Mouse (Mus musculus): Measurements from ENCODE around the gene Gm815. TPM values are rescaled to one million over a fixed set of nuclear protein-coding genes. Genes with fewer than 3 reads are reported as not detected.

Gm815 gene
- polyA plus RNA-seq, 1 experiment from 2014 or later, result not detected

GRCm38 (mm10) chr19:26871096-26871495 lies 14.6 kb upstream of the Gm815 start:
- no peak overlapping the region for H3K27ac ChIP-seq (ENCODE audit: low read depth, low read length)
- no peak overlapping the region for H3K4me3 ChIP-seq (ENCODE audit: low read depth, low read length)
- WGBS, result 33% methylated on average over 3 of the region's 3 CpGs

GRCm38 (mm10) chr19:26872886-26873285 lies 12.8 kb upstream of the Gm815 start:
- Histone ChIP-seq H3K4me2 (replicated peaks; ENCODE audit: low read depth) (no peak overlapping the region), H3K9ac (ENCODE audit: low read depth, low read length) (no peak overlapping the region), H3K27me3 (replicated peaks; ENCODE audit: control insufficient read depth, insufficient read depth, low read length) (no peaks in the 10 kb centered on the region), H3K4me3 (ENCODE audit: low read depth, low read length) (no peak overlapping the region), H3K36me3 (ENCODE audit: control insufficient read depth, insufficient read depth) (no peaks in the 10 kb centered on the region), H3K4me1 (replicated peaks; ENCODE audit: control insufficient read depth, insufficient read depth, low read length) (no peaks in the 10 kb centered on the region), H3K27ac (ENCODE audit: low read depth, low read length) (no peak overlapping the region), H3K9me3 (ENCODE audit: control insufficient read depth) (no peaks in the 10 kb centered on the region)
- TF ChIP-seq CTCF (IDR thresholded peaks at IDR 0.05; ENCODE audit: low read depth), result no peak
- ATAC-seq, result no peak
- 67% methylated on average over 6 of the region's 6 CpGs for WGBS

More at GRCm38 (mm10) chr19:26871096-26871495, 14.6 kb upstream of the Gm815 start:
- no peaks in the 10 kb centered on the region for H3K27me3 ChIP-seq (replicated peaks; ENCODE audit: control insufficient read depth, insufficient read depth, low read length)
- no peak overlapping the region for H3K4me2 ChIP-seq (replicated peaks; ENCODE audit: low read depth)
- no peaks in the 10 kb centered on the region for H3K4me1 ChIP-seq (replicated peaks; ENCODE audit: control insufficient read depth, insufficient read depth, low read length)
- ATAC-seq, result no peak
- no peaks in the 10 kb centered on the region for H3K9me3 ChIP-seq (ENCODE audit: control insufficient read depth)
- no peaks in the 10 kb centered on the region for H3K36me3 ChIP-seq (ENCODE audit: control insufficient read depth, insufficient read depth)
- TF ChIP-seq CTCF (IDR thresholded peaks at IDR 0.05; ENCODE audit: low read depth), result no peak
- H3K9ac ChIP-seq (ENCODE audit: low read depth, low read length), result no peak overlapping the region

- no peak overlapping the region for H3K27ac ChIP-seq (ENCODE audit: low read depth, low read length)
- no peak overlapping the region for H3K9ac ChIP-seq (ENCODE audit: low read depth, low read length)
- no peak overlapping the region for H3K4me3 ChIP-seq (ENCODE audit: low read depth, low read length)
- ATAC-seq, result no peak
- WGBS, result 89% methylated on average over 6 of the region's 6 CpGs
- H3K4me2 ChIP-seq (replicated peaks; ENCODE audit: low read depth), result no peak overlapping the region
- no peaks in the 10 kb centered on the region for H3K4me1 ChIP-seq (replicated peaks; ENCODE audit: control insufficient read depth, insufficient read depth, low read length)
- no peak for TF ChIP-seq CTCF (IDR thresholded peaks at IDR 0.05; ENCODE audit: low read depth)
- no peaks in the 10 kb centered on the region for H3K36me3 ChIP-seq (ENCODE audit: control insufficient read depth, insufficient read depth)
- H3K9me3 ChIP-seq (ENCODE audit: control insufficient read depth), result no peaks in the 10 kb centered on the region
- H3K27me3 ChIP-seq (replicated peaks; ENCODE audit: control insufficient read depth, insufficient read depth, low read length), result no peaks in the 10 kb centered on the region
These were observed 10.1 kb upstream of the Gm815 start for GRCm38 (mm10) chr19:26875601-26876000.

- Histone ChIP-seq H3K27me3 (replicated peaks; ENCODE audit: control insufficient read depth, insufficient read depth, low read length) (no peaks in the 10 kb centered on the region), H3K9ac (ENCODE audit: low read depth, low read length) (no peak overlapping the region), H3K36me3 (ENCODE audit: control insufficient read depth, insufficient read depth) (no peaks in the 10 kb centered on the region), H3K27ac (ENCODE audit: low read depth, low read length) (no peak overlapping the region), H3K9me3 (ENCODE audit: control insufficient read depth) (no peaks in the 10 kb centered on the region), H3K4me3 (ENCODE audit: low read depth, low read length) (no peak overlapping the region), H3K4me1 (replicated peaks; ENCODE audit: control insufficient read depth, insufficient read depth, low read length) (no peaks in the 10 kb centered on the region), H3K4me2 (replicated peaks; ENCODE audit: low read depth) (no peak overlapping the region)
- TF ChIP-seq CTCF (IDR thresholded peaks at IDR 0.05; ENCODE audit: low read depth), result no peak
- ATAC-seq, result no peak
- 30% methylated on average over 10 of the region's 10 CpGs for WGBS
These were observed 8.4 kb upstream of the Gm815 start for GRCm38 (mm10) chr19:26877180-26877775.

GRCm38 (mm10) chr19:26879856-26880255 lies 5.8 kb upstream of the Gm815 start:
- Histone ChIP-seq H3K36me3 (ENCODE audit: control insufficient read depth, insufficient read depth) (no peaks in the 10 kb centered on the region), H3K4me2 (replicated peaks; ENCODE audit: low read depth) (no peak overlapping the region), H3K9me3 (ENCODE audit: control insufficient read depth) (no peaks in the 10 kb centered on the region), H3K27me3 (replicated peaks; ENCODE audit: control insufficient read depth, insufficient read depth, low read length) (no peaks in the 10 kb centered on the region), H3K9ac (ENCODE audit: low read depth, low read length) (no peak overlapping the region), H3K27ac (ENCODE audit: low read depth, low read length) (no peak overlapping the region), H3K4me3 (ENCODE audit: low read depth, low read length) (no peak overlapping the region), H3K4me1 (replicated peaks; ENCODE audit: control insufficient read depth, insufficient read depth, low read length) (no peaks in the 10 kb centered on the region)
- no peak for TF ChIP-seq CTCF (IDR thresholded peaks at IDR 0.05; ENCODE audit: low read depth)
- 91% methylated on average over 4 of the region's 4 CpGs for WGBS
- no peak for ATAC-seq

GRCm38 (mm10) chr19:26881866-26882427 lies 3.7 kb upstream of the Gm815 start:
- H3K27ac ChIP-seq (ENCODE audit: low read depth, low read length), result no peak overlapping the region
- H3K4me2 ChIP-seq (replicated peaks; ENCODE audit: low read depth), result no peak overlapping the region
- no peak overlapping the region for H3K9ac ChIP-seq (ENCODE audit: low read depth, low read length)
- WGBS, result 93% methylated on average over 10 of the region's 10 CpGs
- no peak overlapping the region for H3K4me3 ChIP-seq (ENCODE audit: low read depth, low read length)
- no peaks in the 10 kb centered on the region for H3K9me3 ChIP-seq (ENCODE audit: control insufficient read depth)
- H3K36me3 ChIP-seq (ENCODE audit: control insufficient read depth, insufficient read depth), result no peaks in the 10 kb centered on the region
- no peaks in the 10 kb centered on the region for H3K4me1 ChIP-seq (replicated peaks; ENCODE audit: control insufficient read depth, insufficient read depth, low read length)
- TF ChIP-seq CTCF (IDR thresholded peaks at IDR 0.05; ENCODE audit: low read depth), result no peak
- ATAC-seq, result no peak
- no peaks in the 10 kb centered on the region for H3K27me3 ChIP-seq (replicated peaks; ENCODE audit: control insufficient read depth, insufficient read depth, low read length)
